Mouse (Mus musculus): ENCODE measurements at regions not wholly inside any gene's neighbourhood (a gene's known extent, or its start where the extent isn't known, plus 50 kb on each side); places are given as distances from the start of the nearest gene placed in this dataset.
"Not testable (repeated sequence)": the region's sequence is repeated elsewhere in the genome, so short reads cannot be mapped to it uniquely, and the experiment has no call there.

GRCm38 (mm10) chr1:78588036-78588435 lies 69.6 kb upstream of the Acsl3 start:
- H3K4me2 ChIP-seq (ENCODE audit: low read depth): no peak overlapping the region
- no peaks in the 10 kb centered on the region for H3K36me3 ChIP-seq (ENCODE audit: control insufficient read depth, insufficient read depth)
- H3K79me2 ChIP-seq (ENCODE audit: control insufficient read depth, insufficient read depth): no peaks in the 10 kb centered on the region
- TF ChIP-seq TCF12 (IDR thresholded peaks at IDR 0.05; ENCODE audit: insufficient read depth, poor library complexity, severe bottlenecking) (no peak), USF1 (IDR thresholded peaks at IDR 0.05; ENCODE audit: low read depth) (no peak), SRF (IDR thresholded peaks at IDR 0.05; ENCODE audit: control insufficient read depth, insufficient read length, low read depth) (no peak), POLR2AphosphoS2 (IDR thresholded peaks at IDR 0.05; ENCODE audit: insufficient read length, low read depth) (no peak), MYOD1 (IDR thresholded peaks at IDR 0.05; ENCODE audit: control insufficient read depth in 1 of 3, insufficient read length in 2 of 3, low read depth in 2 of 3) (no peak), POLR2A (IDR thresholded peaks at IDR 0.05; ENCODE audit: insufficient read length, low read depth) (no peak), TCF3 (IDR thresholded peaks at IDR 0.05; ENCODE audit: insufficient read length, low read depth) (no peak), REST (IDR thresholded peaks at IDR 0.05; ENCODE audit: insufficient read depth, insufficient read length) (no peak), MYOG (IDR thresholded peaks at IDR 0.05; ENCODE audit: control insufficient read depth in 1 of 3, insufficient read depth in 1 of 3, insufficient read length in 2 of 3, low read depth in 2 of 3) (no peak), MAX (IDR thresholded peaks at IDR 0.05; ENCODE audit: low read depth) (no peak), CEBPB (IDR thresholded peaks at IDR 0.05; ENCODE audit: insufficient read depth, poor library complexity, severe bottlenecking) (no peak), E2F4 (IDR thresholded peaks at IDR 0.05; ENCODE audit: insufficient read depth) (no peak)
- no peak overlapping the region for H3ac ChIP-seq (ENCODE audit: control insufficient read depth, insufficient read length)
- no peak overlapping the region for H3K4me3 ChIP-seq
- no peaks in the 10 kb centered on the region for H3K27me3 ChIP-seq (ENCODE audit: control insufficient read depth, insufficient read depth, insufficient read length)

DNA sequence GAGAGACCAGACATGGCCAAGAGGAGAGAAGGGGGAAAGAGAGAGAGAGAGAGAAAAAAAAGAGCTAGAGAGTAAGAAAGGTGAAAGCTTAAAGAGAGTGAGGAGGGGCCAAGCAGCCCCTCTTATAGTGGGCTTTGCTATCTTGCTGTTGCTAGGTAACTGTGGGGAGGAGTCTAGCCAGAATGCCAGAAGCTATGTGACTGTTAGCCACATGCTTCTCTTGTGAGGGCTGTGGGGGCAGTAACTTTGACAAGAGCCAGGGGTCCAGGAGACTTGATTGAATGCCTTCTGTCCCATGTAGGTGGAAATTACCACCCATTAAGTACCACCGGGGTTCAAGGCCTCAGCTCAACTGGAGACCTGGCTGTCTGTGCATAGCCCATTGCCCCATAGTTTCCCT lies 69.0 kb upstream of the Acsl3 start:
- not testable (repeated sequence) for H3K4me2 ChIP-seq (ENCODE audit: low read depth); H3ac ChIP-seq (ENCODE audit: control insufficient read depth, insufficient read length); H3K36me3 ChIP-seq (ENCODE audit: control insufficient read depth, insufficient read depth); H3K4me3 ChIP-seq; H3K27me3 ChIP-seq (ENCODE audit: control insufficient read depth, insufficient read depth, insufficient read length); H3K79me2 ChIP-seq (ENCODE audit: control insufficient read depth, insufficient read depth)

GRCm38 (mm10) chr1:78590558-78590957 lies 67.1 kb upstream of the Acsl3 start:
- no peak overlapping the region for H3K4me3 ChIP-seq
- TF ChIP-seq MYOG (IDR thresholded peaks at IDR 0.05; ENCODE audit: control insufficient read depth in 1 of 3, insufficient read depth in 1 of 3, insufficient read length in 2 of 3, low read depth in 2 of 3) (no peak), POLR2A (IDR thresholded peaks at IDR 0.05; ENCODE audit: insufficient read length, low read depth) (no peak), USF1 (IDR thresholded peaks at IDR 0.05; ENCODE audit: low read depth) (no peak), TCF12 (IDR thresholded peaks at IDR 0.05; ENCODE audit: insufficient read depth, poor library complexity, severe bottlenecking) (no peak), POLR2AphosphoS2 (IDR thresholded peaks at IDR 0.05; ENCODE audit: insufficient read length, low read depth) (no peak), SRF (IDR thresholded peaks at IDR 0.05; ENCODE audit: control insufficient read depth, insufficient read length, low read depth) (no peak), MYOD1 (IDR thresholded peaks at IDR 0.05; ENCODE audit: control insufficient read depth in 1 of 3, insufficient read length in 2 of 3, low read depth in 2 of 3) (no peak), MAX (IDR thresholded peaks at IDR 0.05; ENCODE audit: low read depth) (no peak), TCF3 (IDR thresholded peaks at IDR 0.05; ENCODE audit: insufficient read length, low read depth) (no peak), E2F4 (IDR thresholded peaks at IDR 0.05; ENCODE audit: insufficient read depth) (no peak), REST (IDR thresholded peaks at IDR 0.05; ENCODE audit: insufficient read depth, insufficient read length) (no peak), CEBPB (IDR thresholded peaks at IDR 0.05; ENCODE audit: insufficient read depth, poor library complexity, severe bottlenecking) (no peak)
- no peaks in the 10 kb centered on the region for H3K79me2 ChIP-seq (ENCODE audit: control insufficient read depth, insufficient read depth)

GRCm38 (mm10) chr1:78593927-78594641 lies 63.5 kb upstream of the Acsl3 start:
- Histone ChIP-seq H3K27me3 (ENCODE audit: control insufficient read depth, insufficient read depth, insufficient read length) (no peaks in the 10 kb centered on the region), H3K36me3 (ENCODE audit: control insufficient read depth, insufficient read depth) (no peaks in the 10 kb centered on the region), H3ac (ENCODE audit: control insufficient read depth, insufficient read length) (no peak overlapping the region), H3K4me3 (no peak overlapping the region), H3K4me2 (ENCODE audit: low read depth) (no peak overlapping the region), H3K79me2 (ENCODE audit: control insufficient read depth, insufficient read depth) (no peaks in the 10 kb centered on the region)
- no peak for TF ChIP-seq REST (IDR thresholded peaks at IDR 0.05; ENCODE audit: insufficient read depth, insufficient read length)
- no peak for TF ChIP-seq POLR2AphosphoS2 (IDR thresholded peaks at IDR 0.05; ENCODE audit: insufficient read length, low read depth)
- TF ChIP-seq MYOG (IDR thresholded peaks at IDR 0.05; ENCODE audit: control insufficient read depth in 1 of 3, insufficient read depth in 1 of 3, insufficient read length in 2 of 3, low read depth in 2 of 3): no peak
- no peak for TF ChIP-seq MYOD1 (IDR thresholded peaks at IDR 0.05; ENCODE audit: control insufficient read depth in 1 of 3, insufficient read length in 2 of 3, low read depth in 2 of 3)
- no peak for TF ChIP-seq POLR2A (IDR thresholded peaks at IDR 0.05; ENCODE audit: insufficient read length, low read depth)
- no peak for TF ChIP-seq USF1 (IDR thresholded peaks at IDR 0.05; ENCODE audit: low read depth)
- no peak for TF ChIP-seq E2F4 (IDR thresholded peaks at IDR 0.05; ENCODE audit: insufficient read depth)

More at GRCm38 (mm10) chr1:78590558-78590957, 67.1 kb upstream of the Acsl3 start:
- Histone ChIP-seq H3K4me2 (ENCODE audit: low read depth) (no peak overlapping the region), H3K36me3 (ENCODE audit: control insufficient read depth, insufficient read depth) (no peaks in the 10 kb centered on the region), H3ac (ENCODE audit: control insufficient read depth, insufficient read length) (no peak overlapping the region), H3K27me3 (ENCODE audit: control insufficient read depth, insufficient read depth, insufficient read length) (no peaks in the 10 kb centered on the region)

DNA sequence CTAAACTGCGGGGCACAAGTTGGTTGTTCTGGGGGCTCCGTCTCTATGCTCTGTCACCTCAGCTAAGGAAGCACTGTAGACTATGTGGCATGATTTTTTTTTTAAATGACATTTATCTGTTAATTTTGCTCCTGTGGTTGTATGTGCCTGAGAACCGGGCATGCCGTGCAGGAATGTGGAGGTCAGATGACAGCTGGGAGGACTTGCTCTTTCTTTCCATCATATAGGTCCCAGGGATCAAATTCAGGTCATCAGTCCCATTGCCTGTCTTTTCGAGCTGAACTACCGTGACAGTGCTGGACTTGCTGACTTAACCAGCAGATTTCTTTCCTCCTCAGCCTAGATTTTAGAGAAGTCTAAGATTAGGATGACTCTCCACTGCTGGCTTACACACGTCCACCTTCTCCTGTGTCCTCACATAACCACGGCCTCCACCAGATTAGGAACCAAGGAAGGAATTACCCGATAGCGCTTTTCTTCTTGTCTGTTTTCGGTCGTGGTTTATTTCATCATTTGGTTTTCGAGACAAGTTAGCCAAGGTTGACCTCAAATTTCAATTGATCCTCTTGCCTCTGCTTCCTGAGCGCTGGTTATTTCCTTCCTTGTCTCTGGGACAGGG lies 62.0 kb upstream of the Acsl3 start:
- no peak overlapping the region for H3K4me2 ChIP-seq (ENCODE audit: low read depth)
- no peaks in the 10 kb centered on the region for H3K36me3 ChIP-seq (ENCODE audit: control insufficient read depth, insufficient read depth)
- no peak overlapping the region for H3K4me3 ChIP-seq
- H3ac ChIP-seq (ENCODE audit: control insufficient read depth, insufficient read length): no peak overlapping the region
- no peaks in the 10 kb centered on the region for H3K27me3 ChIP-seq (ENCODE audit: control insufficient read depth, insufficient read depth, insufficient read length)
- H3K79me2 ChIP-seq (ENCODE audit: control insufficient read depth, insufficient read depth): no peaks in the 10 kb centered on the region
- TF ChIP-seq TCF3 (IDR thresholded peaks at IDR 0.05; ENCODE audit: insufficient read length, low read depth): no peak
- no peak for TF ChIP-seq POLR2AphosphoS2 (IDR thresholded peaks at IDR 0.05; ENCODE audit: insufficient read length, low read depth)
- TF ChIP-seq E2F4 (IDR thresholded peaks at IDR 0.05; ENCODE audit: insufficient read depth): no peak
- TF ChIP-seq MYOG (IDR thresholded peaks at IDR 0.05; ENCODE audit: control insufficient read depth in 1 of 3, insufficient read depth in 1 of 3, insufficient read length in 2 of 3, low read depth in 2 of 3): no peak

All from myocyte (in vitro differentiated cells).